Mouse (Mus musculus) lung, adult 2 months (tissue): Measurements from ENCODE around the gene Fbxo36.

ENCODE experiments used
- CTCF ChIP-seq: fragments of 200-500 bp; IDR thresholded peaks from 2 replicates; pipeline ENCODE4 v1.5.1; 2011; ENCODE audit warnings: mild to moderate bottlenecking, low read length, control low read depth; ENCODE audit not compliant: insufficient read depth
- POLR2A ChIP-seq: fragments of 200-500 bp; IDR thresholded peaks from 2 replicates; pipeline ENCODE4 v1.6.1; 2011; ENCODE audit warnings: low read depth, mild to moderate bottlenecking, control low read depth, low read length, borderline replicate concordance; ENCODE audit errors: extremely low read depth

DNA sequence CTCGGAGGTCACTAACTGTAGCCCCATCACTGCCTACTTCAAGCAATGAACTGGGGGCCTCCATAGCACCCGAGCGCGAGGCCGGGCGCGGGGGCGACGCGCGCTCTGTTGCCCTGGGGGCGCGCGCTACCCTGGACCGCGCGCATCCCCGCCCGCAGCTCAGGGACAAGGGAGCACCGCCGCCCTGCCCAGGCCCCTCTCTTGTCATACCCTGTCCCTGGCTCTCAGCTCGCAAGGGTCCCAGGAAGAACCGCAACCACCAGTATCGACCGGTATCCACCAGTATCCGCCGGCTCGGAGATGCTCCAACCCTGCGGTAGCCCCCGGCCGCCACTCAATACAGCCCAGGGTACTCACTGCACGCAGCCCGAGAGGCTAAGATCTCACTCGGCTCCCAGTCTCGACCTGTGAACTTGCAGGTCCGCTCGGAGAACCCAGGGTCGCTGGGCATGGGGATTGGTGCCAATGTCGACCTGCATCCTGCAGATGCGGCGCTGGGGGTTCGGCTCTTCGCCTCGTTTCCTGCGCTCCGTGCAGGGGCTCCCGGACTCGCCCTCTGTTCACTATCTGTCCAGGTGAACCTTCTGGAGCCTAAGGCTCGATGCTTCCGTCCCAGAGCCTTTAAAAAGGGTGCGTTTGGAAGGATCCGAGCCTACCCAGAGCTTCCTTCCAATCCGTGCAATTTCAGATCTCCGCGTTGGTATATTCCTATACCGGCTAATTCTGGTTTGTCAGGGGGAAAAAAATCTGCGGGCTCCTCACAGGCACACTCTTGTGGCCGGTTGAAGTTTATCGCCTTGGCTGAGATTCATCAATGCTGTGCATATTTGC, 95.1 kb downstream of the Fbxo36 start, which contains the start of gene Slc16a14:
- TF ChIP-seq POLR2A (no peak), CTCF (no peak)
